Mouse (Mus musculus) forebrain, embryonic 14.5 days (tissue): Measurements from ENCODE around the gene Aoc1. TPM values are rescaled to one million over a fixed set of nuclear protein-coding genes. Genes with fewer than 3 reads are reported as not detected.
A peak's percentile ranks its signal among the peaks of the same experiment; 100 is the strongest.
"Not testable (repeated sequence)": the region's sequence is repeated elsewhere in the genome, so short reads cannot be mapped to it uniquely, and the experiment has no call there.

Source experiments
- ATAC-seq: fragments of 200-750 bp; cut with Nextera tagmentation; 2 replicates; pipeline ENCODE4 v1.8.0; 2017; ENCODE audit warnings: mild to moderate bottlenecking, moderate library complexity
- DNase-seq: peaks from one replicate; pipeline ENCODE4 v3.0.0-alpha.2; 2015; ENCODE audit warnings: low spot score
- H3K27ac ChIP-seq: fragments of 300-500 bp; sonication (generic); 2 replicates; pipeline ENCODE4 v1.5.1; 2014; ENCODE audit warnings: low read depth, mild to moderate bottlenecking, control low read depth, low read length, moderate library complexity
- H3K27me3 ChIP-seq: fragments of 300-500 bp; sonication (generic); replicated peaks from 2 replicates; pipeline ENCODE4 v1.6.1; 2014; ENCODE audit warnings: low read length, control low read depth, mixed read lengths; ENCODE audit not compliant: control insufficient read depth, insufficient read depth
- H3K36me3 ChIP-seq: fragments of 300-500 bp; sonication (generic); 2 replicates; pipeline ENCODE4 v1.6.1; 2014; ENCODE audit warnings: low read length, control low read depth; ENCODE audit not compliant: control insufficient read depth, insufficient read depth
- H3K4me1 ChIP-seq: fragments of 300-500 bp; sonication (generic); 2 replicates; pipeline ENCODE4 v1.6.1; 2014; ENCODE audit warnings: antibody characterized with exemption, low read length, control low read depth; ENCODE audit not compliant: control insufficient read depth, insufficient read depth
- H3K4me2 ChIP-seq: fragments of 300-500 bp; sonication (generic); 2 replicates; pipeline ENCODE4 v1.6.1; 2014; ENCODE audit warnings: mild to moderate bottlenecking, control low read depth, low read length
- H3K4me3 ChIP-seq: fragments of 300-500 bp; sonication (generic); 2 replicates; pipeline ENCODE4 v1.5.1; 2014; ENCODE audit warnings: low read depth, low read length, control low read depth
- H3K9ac ChIP-seq: fragments of 300-500 bp; sonication (generic); 2 replicates; pipeline ENCODE4 v1.6.1; 2014; ENCODE audit warnings: mild to moderate bottlenecking, low read length, control low read depth, moderate library complexity
- H3K9me3 ChIP-seq: fragments of 300-500 bp; sonication (generic); replicated peaks from 2 replicates; pipeline ENCODE4 v1.6.1; 2016; ENCODE audit warnings: low read length, control low read depth, mixed read lengths; ENCODE audit not compliant: control insufficient read depth
- WGBS: fragments of 180-500 bp; shearing (Covaris S2); extraction: QIAGEN DNeasy Blood & Tissue Kit; methylation state at CpG from one replicate; pipeline ENCODE4 v1.1.7; 2014; 5-methylcytosine and 5-hydroxymethylcytosine counted together
- polyA plus RNA-seq: library from polyadenylated mRNA; unstranded; fragments of >200 nt; fragmentation: Nextera tagmentation; extraction: Ambion mirVana; gene quantifications from 2 replicates; pipeline ENCODE4 v1.2.1, GENCODE M21; 2014

Gene Aoc1
- polyA plus RNA-seq, 1 experiment from 2014 or later = not detected

DNA sequence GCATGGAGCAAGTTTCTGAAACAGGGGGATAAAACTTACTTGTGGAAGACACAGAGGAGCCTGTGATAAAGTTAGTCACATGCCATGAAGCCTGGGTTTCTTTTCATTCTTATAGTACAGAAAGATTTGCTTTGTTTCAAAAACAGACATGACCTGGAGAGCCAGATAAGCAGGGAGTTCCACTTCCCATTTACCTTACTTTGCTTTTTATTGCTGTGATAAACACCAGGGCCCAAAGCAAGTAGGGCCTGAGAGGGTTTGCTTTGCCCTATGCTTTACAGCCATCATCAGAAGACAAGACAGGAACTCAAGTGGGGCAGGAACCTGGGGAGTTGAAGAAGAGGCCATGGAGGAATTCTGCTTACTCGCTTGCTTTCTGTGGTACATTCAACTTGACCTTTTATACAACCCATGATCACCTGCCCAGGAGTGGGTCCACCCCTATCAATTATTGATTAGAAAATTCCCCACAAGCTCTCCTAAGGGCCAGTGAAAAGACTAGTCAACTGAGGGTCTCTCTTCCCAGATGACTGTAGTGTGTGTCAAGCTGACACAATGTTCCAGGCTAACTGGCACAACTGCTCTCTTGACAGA lies 7.4 kb upstream of the Aoc1 start:
- no peak overlapping the region for H3K9ac ChIP-seq
- no peak overlapping the region for H3K4me3 ChIP-seq
- DNase-seq = no peak
- 86% methylated on average over 1 of the region's 1 CpGs for WGBS
- no peak for ATAC-seq
- no peaks in the 10 kb centered on the region for H3K9me3 ChIP-seq
- no peaks in the 10 kb centered on the region for H3K36me3 ChIP-seq
- H3K27ac ChIP-seq = no peak overlapping the region
- peaks cover 27% of the 10 kb centered on the region for H3K27me3 ChIP-seq
- H3K4me2 ChIP-seq = no peak overlapping the region
- peaks cover 6% of the 10 kb centered on the region for H3K4me1 ChIP-seq

GRCm38 (mm10) chr6:48866355-48866950 lies 6.2 kb upstream of the Aoc1 start:
- WGBS = 5% methylated on average over 1 of the region's 1 CpGs
- peak; percentile 66 for DNase-seq
- not testable (repeated sequence) for H3K27ac ChIP-seq, H3K36me3 ChIP-seq, H3K4me1 ChIP-seq, H3K4me2 ChIP-seq, H3K9ac ChIP-seq, H3K4me3 ChIP-seq, H3K9me3 ChIP-seq, ATAC-seq
- peaks cover 28% of the 10 kb centered on the region for H3K27me3 ChIP-seq

DNA sequence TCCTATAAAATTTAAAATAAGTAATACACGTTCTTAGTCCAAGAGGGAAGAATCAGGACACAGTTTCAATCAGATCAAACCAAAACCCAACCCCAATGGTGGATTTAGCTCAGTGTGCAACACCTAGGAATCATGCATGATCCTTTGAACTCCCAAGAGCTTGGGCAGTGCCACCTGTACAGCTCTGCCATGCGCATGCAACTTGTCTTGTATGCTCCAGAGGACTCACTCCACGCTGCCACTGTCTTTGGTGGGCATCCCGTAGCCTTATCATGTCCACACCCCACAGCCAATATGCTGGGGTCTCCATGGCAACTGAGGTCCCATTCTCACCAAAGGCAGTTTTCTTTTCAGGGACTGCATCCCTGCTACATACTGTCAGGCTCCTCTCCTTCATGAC lies 5.5 kb upstream of the Aoc1 start:
- 30% methylated on average over 4 of the region's 4 CpGs for WGBS
- no peak for ATAC-seq

GRCm38 (mm10) chr6:48869774-48870173 lies 2.9 kb upstream of the Aoc1 start:
- WGBS = 85% methylated on average over 2 of the region's 2 CpGs

More for the DNA sequence above, 5.5 kb upstream of the Aoc1 start:
- peaks cover 28% of the 10 kb centered on the region for H3K27me3 ChIP-seq
- no peak overlapping the region for H3K27ac ChIP-seq
- H3K9me3 ChIP-seq = no peaks in the 10 kb centered on the region
- no peak for DNase-seq
- H3K36me3 ChIP-seq = no peaks in the 10 kb centered on the region
- no peak overlapping the region for H3K4me2 ChIP-seq
- peaks cover 6% of the 10 kb centered on the region for H3K4me1 ChIP-seq
- no peak overlapping the region for H3K4me3 ChIP-seq
- H3K9ac ChIP-seq = no peak overlapping the region

GRCm38 (mm10) chr6:48874576-48874975 lies 1.9 kb downstream of the Aoc1 start:
- H3K27me3 ChIP-seq = 0 out of 2 replicates have a peak, but pooled peaks cover 4% of the 10 kb centered on the region
- no peak overlapping the region for H3K9ac ChIP-seq
- no peak overlapping the region for H3K4me3 ChIP-seq
- DNase-seq (no peak), ATAC-seq (no peak)
- H3K27ac ChIP-seq = no peak overlapping the region
- H3K4me2 ChIP-seq = no peak overlapping the region
- H3K9me3 ChIP-seq = no peaks in the 10 kb centered on the region
- WGBS = 87% methylated on average over 4 of the region's 4 CpGs
- no peaks in the 10 kb centered on the region for H3K36me3 ChIP-seq
- no peaks in the 10 kb centered on the region for H3K4me1 ChIP-seq

More at GRCm38 (mm10) chr6:48869774-48870173, 2.9 kb upstream of the Aoc1 start:
- no peak overlapping the region for H3K27ac ChIP-seq
- no peaks in the 10 kb centered on the region for H3K9me3 ChIP-seq
- H3K4me1 ChIP-seq = peaks cover 6% of the 10 kb centered on the region; the same call in 1 of the 2 replicates
- H3K4me2 ChIP-seq = no peak overlapping the region
- DNase-seq (no peak), ATAC-seq (no peak)
- H3K4me3 ChIP-seq = no peak overlapping the region
- H3K27me3 ChIP-seq = peaks cover 19% of the 10 kb centered on the region
- H3K9ac ChIP-seq = no peak overlapping the region
- H3K36me3 ChIP-seq = no peaks in the 10 kb centered on the region

GRCm38 (mm10) chr6:48875515-48875914 lies 2.8 kb downstream of the Aoc1 start:
- 81% methylated on average over 6 of the region's 6 CpGs for WGBS
- no peaks in the 10 kb centered on the region for H3K9me3 ChIP-seq
- ATAC-seq (no peak), DNase-seq (no peak)
- H3K36me3 ChIP-seq = no peaks in the 10 kb centered on the region
- no peaks in the 10 kb centered on the region for H3K27me3 ChIP-seq
- no peak overlapping the region for H3K4me3 ChIP-seq
- H3K4me2 ChIP-seq = no peak overlapping the region
- no peak overlapping the region for H3K27ac ChIP-seq
- no peaks in the 10 kb centered on the region for H3K4me1 ChIP-seq
- H3K9ac ChIP-seq = no peak overlapping the region

DNA sequence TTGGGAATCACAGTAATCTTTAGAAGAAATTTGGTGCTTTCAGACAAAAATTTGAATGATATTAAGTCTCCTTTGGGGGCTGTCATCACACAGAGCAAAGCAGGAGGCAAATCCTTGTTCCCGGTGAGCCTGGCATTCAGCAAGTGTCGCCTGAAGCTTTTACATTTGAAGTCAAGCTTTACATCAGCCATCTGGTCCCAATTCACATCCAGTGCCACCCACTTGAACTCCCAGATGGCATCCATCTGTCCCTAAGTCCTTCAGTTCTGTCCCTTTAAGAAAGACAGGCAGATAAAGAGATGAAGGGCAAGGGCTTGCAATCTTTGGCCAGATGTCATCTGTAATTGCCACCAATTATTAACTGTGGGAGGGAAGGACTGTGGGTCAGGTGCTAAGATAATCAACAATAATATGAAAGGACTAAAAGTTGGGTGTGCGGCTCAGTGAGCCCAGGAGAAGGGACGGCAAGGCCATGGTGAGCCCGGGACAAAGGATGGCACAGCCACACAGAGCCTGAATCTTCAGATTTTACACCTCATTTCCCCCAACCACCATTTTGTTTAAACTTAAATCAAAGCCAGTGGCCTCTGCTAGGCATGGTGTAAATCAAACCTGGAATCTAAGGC lies 3.9 kb downstream of the Aoc1 start:
- H3K27me3 ChIP-seq = no peaks in the 10 kb centered on the region
- no peaks in the 10 kb centered on the region for H3K36me3 ChIP-seq
- peak; percentile 79 for DNase-seq
- peak; percentile 85 for ATAC-seq
- no peaks in the 10 kb centered on the region for H3K9me3 ChIP-seq
- no peak overlapping the region for H3K4me3 ChIP-seq
- no peak overlapping the region for H3K9ac ChIP-seq
- H3K27ac ChIP-seq = no peak overlapping the region
- H3K4me1 ChIP-seq = no peaks in the 10 kb centered on the region
- H3K4me2 ChIP-seq = no peak overlapping the region
- WGBS = 46% methylated on average over 5 of the region's 5 CpGs

DNA sequence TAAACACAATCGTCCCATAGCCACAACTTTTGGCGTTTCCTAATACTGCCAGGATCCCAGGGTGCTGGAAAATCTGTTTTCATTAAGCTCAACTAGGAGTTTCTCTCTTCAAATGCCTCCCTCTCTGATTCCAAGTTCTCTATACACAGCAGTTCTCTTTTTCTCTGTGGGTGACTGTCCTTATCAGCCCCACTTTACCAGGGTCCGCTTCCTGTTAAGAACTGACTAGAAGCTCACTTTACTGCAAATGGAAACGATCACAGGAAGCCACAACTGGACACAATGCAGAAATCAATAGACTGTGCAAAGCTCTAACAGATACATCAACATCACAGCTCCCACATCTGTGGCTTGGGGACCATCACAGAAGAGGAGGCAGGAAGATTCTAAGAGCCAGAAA lies 21.5 kb downstream of the Aoc1 start:
- H3K9ac ChIP-seq = no peak overlapping the region
- no peak overlapping the region for H3K4me3 ChIP-seq
- no peak overlapping the region for H3K4me2 ChIP-seq
- DNase-seq (no peak), ATAC-seq (no peak)
- WGBS = 74% methylated on average over 4 of the region's 4 CpGs
- no peaks in the 10 kb centered on the region for H3K36me3 ChIP-seq
- no peaks in the 10 kb centered on the region for H3K4me1 ChIP-seq
- H3K27ac ChIP-seq = no peak overlapping the region
- H3K9me3 ChIP-seq = no peaks in the 10 kb centered on the region
- no peaks in the 10 kb centered on the region for H3K27me3 ChIP-seq
